Mouse (Mus musculus) ES-Bruce4 (cell line): ENCODE data around the gene Alyref.

ENCODE experiments used
- CTCF ChIP-seq: IDR thresholded peaks from one replicate; pipeline ENCODE4 v1.8.1; 2011; ENCODE audit warnings: low read depth, low read length
- EP300 ChIP-seq: IDR thresholded peaks from 2 replicates; pipeline ENCODE4 v1.6.1; 2011; ENCODE audit warnings: low read depth, low read length; ENCODE audit not compliant: insufficient read depth

- TF ChIP-seq CTCF = peak; percentile 0
- TF ChIP-seq EP300 = no peak
Measured at GRCm38 (mm10) chr11:120565114-120565513, 33.1 kb downstream of the Alyref start.
